Mouse (Mus musculus): ENCODE measurements at regions not wholly inside any gene's neighbourhood (a gene's known extent, or its start where the extent isn't known, plus 50 kb on each side); places are given as distances from the start of the nearest gene placed in this dataset.

DNA sequence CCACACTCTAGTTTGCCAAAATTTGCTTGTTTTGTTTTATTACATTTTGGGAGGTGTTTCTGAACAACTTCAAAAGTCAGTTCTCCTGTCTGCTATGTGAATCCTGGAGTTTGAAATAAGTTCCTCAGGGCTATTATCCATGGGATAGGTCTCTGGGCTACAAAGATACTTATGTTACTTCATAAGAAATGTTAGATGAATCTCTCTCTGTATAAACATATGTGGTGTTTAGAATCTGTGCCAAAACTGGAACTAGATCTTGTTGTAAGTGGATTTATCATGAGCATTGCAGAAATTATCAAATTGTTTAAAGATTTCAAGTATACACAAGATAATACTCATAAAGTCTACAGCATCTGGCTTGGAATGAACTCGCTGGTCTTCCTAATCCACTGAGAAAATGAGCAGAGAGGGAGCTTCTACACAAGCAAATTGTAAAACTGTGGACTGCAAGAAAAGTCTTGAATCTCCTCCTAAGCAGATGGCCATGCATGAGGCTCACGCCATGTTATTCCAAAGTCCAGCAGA, 355.2 kb upstream of the Robo1 start:
- no peak for DNase-seq (ENCODE audit: low spot score)

DNA sequence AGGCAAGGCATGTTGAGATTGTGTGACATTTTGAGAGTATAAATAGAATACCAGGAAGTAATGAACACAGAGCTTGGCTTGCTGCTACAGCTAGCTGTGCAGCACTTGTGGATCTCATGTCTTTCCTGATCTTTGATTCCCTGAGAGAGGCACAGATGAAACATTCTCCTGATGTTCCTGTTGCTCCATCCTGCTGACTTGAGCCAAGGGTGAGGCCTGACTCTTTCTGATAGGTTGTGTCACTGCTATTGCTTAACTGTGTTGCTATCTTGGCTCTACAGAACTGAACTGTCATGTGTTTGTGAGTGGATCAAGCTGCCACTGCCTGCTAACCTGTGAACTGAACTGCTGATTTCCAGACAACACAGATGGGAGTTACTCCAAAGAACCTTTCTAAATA, 344.5 kb upstream of the Robo1 start:
- no peak for DNase-seq (ENCODE audit: low spot score)

DNA sequence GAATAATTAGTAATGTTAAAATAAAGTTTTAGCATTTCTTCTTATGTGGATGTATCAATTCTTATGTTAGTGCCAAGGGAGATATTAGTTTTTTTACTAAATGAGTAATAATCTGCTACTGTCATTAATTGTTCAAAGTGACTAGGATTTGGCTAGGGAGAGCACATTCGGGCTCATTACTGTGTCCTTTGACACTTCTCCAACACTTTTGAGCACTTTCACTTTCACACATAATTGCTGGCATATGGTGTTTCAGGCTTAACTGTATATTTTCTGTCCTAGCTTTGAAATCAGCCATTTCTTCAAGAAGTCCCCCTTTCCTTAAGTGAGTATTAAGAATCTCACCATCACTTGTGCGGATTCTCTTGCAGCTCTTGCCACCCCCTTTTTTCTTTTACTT, 334.3 kb upstream of the Robo1 start:
- DNase-seq (ENCODE audit: low spot score): no peak

DNA sequence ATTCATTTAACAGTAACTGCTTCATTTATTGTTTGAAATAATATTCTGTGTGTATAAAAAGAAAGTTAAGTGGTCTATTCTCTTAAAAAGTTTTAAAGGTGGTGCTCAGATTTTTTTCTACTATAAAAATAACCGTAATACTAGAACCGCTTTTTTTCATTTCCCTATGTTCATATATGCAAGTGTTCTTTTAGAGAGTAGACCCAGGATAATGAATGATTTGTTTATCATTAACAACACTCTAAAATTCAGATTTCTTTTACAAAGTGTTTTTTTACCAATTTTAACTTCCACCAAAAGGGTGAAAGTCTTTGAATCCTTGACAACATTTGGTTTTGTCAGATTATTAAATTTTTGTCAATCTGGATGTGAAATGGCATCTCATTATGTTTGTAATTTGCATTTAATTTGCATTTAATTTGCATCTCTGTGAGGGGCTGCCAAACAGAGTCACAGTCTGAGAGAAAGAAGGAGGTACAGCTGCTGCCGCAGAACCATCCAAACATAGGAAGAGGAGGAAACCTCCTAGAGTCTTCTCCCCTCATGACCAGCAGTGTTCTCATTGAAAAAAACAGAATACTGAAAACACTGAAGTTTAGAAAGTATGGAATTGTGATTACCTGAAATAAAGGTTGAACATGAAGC, 310.4 kb upstream of the Robo1 start:
- no peak for DNase-seq (ENCODE audit: low spot score)

DNA sequence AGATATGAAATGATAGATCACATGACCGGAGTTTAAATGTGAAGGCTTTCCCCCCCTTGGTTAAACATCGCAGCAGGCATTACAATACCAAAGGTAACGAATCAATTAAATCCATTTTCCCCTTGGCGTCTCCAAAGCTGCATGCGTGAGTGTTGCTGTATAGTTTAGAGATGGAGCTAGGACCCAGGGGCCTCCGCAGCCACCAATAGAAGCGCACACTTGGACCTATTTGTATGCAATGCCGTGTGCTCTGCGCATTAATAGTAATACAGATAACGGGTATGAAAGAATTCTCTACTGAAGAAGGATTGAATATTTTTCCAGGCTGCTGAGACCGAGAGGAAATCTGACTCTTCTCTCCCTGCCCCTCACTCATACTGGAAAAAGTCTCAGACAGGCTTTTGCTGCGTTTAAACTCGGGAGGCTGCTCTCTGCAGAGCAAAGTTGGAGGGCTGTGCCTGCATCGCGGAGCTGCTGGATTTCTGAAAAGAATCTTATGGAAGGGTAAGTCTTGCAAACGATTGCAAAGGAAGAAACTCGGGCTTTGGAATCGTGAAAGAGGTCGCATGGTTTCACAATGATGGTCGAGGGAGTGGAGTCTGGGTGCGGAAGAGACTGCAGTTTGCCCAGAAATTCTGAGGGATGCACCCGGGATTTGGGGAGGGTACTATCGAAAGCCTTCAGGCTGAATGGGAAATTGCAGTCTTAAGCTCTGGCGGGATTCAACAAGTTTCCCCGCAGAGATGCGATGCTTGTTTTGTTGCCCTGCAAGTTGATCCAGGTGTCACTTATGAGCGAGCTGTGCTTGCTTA, 280.5 kb upstream of the Robo1 start:
- peak; percentile 66 for DNase-seq (ENCODE audit: low spot score)

DNA sequence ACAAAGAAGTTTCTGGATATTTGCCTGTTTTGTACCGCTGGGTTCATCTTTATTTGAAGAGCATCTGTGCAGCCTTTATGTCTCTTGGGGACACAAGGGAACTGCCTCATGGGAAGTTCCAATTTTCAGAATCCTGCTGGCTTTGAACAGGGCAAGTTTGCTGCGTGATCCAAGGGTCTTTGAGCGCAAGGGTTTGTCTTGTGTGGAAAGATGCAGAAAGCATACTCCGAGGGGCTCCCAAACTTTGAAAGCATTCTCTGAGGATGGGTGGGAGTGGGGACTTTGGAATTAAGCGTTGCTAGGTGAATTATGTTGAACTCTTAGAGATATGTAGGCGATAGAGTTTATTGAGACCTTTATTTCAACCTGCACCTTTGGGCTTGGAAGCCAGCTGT, 279.9 kb upstream of the Robo1 start:
- DNase-seq (ENCODE audit: low spot score): no peak

DNA sequence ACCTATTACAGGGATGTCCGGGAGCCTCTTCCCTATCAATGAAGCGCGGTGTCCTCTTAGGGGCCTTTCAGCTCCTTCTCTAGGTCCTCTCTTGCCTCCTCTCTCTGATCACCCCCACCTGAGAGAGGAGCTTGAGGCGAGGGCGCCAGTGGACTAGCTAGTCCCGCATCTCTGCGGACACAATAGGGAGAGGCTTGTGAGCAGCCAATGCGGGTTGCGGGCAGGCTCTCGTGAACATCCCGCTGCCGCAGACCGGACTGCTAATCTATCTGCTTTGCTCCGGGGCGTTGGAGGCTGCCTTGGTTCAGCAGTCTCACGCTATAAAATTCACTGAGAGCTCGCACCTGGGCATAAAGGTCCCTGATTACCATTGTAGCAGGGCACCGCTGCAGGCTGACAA, 279.3 kb upstream of the Robo1 start:
- DNase-seq (ENCODE audit: low spot score): peak; percentile 64

DNA sequence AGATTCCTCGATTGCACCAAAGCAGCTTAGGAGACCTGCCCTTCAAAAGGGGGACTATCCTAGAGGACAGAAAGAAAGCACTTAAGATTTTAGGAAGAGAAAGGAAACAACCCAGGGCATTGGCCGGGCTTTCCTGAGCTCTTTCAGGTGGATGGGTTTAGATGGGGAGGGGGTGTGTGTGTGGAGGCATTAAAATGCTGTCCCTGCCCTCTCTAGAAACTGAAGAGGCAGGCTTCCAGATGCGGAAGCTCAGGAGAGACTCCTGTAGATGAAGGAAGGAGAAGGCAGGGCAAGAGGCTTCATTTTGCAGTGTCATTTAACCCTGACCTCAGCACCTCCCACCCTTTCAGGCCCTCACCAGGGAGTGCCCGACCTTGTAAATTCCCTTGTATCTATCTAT, 278.8 kb upstream of the Robo1 start:
- no peak for DNase-seq (ENCODE audit: low spot score)

DNA sequence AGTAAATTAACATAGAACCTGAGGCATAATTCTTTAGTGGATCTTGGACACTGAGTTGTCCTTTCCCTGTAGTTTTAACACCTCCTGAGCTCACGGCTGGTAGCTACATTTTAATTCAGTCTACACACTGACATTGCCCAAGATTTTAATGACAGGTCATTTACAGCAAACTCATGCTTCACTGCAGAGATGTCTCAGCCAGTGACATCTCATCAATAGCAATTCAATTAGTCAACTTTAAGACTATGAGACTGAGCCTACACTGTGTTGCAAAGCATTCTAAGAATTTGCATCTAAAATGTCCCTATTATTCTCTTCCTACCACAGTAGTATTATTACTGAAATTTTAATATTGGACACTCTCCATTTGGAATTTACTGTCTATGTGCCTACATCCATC, 239.9 kb upstream of the Robo1 start:
- DNase-seq (ENCODE audit: low spot score): peak; percentile 22

DNA sequence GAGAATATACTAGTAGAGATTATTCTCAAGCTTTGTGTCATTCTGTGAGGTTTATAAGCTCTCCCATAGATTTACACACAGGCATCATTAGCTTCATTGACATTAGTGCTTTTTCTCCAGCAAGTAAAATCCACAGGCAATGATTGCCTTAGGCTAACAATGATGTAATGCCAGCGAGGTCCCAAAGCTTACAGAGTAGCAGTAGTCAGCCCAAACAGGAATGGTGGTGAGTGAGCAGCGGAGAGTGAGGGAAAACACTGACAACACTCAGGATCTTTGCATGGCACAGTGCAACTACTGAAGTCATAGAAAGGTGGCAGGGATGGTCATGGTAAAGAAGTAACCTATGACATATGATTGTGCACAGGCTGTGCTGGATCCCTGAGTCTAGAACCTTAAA, 238.5 kb upstream of the Robo1 start:
- no peak for DNase-seq (ENCODE audit: low spot score)

DNA sequence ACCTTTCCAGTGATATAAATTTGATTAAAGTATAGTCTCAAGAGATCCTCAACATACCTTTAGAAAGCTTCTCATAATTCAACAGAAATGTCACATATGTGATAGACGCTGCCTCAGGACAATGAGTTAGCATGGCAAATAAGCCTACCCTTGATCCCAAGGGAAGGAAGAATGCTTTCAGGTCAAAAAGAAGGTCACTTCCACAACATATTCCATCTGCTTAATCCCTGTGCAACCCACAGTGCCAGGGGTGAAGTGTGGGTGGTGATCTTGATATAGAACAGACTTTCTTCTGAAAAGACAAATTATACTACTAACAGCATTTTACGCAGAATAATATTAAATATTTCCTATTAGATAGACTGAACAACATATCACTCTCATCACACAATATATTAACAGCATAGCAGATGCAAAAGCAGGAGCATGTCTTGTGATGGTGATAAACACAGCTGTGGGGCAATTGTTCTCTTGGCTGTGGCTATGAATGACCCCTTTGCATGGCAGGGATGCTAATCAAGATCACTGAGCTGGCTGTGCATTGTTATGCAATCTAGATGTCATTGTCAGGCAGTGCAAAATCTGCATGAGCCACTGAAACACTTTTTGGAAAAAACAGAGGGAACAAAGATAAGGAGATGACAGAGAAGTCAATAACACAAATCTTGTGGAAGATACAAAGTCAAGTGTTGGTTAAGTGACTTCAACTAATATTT, 236.2 kb upstream of the Robo1 start:
- peak; percentile 42 for DNase-seq (ENCODE audit: low spot score)

DNA sequence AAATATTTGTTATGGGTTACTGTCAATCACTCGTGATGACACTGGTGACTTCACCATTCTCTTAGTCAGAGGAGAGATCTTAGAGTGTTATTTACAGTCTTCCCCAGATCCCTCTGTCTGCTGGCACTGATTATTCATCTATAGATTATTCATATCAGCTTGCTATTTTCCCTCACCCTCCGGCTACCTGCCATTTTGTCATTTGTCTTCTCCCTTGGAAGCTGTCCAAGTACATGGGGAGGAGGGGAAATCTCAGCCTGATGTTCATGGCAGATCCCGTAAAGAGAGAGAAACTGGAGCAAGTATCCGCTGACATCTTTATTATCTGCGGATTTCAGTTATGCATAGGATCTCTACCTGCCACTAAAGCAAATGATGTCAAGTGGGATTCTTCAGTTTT, 222.9 kb upstream of the Robo1 start:
- DNase-seq (ENCODE audit: low spot score): no peak

DNA sequence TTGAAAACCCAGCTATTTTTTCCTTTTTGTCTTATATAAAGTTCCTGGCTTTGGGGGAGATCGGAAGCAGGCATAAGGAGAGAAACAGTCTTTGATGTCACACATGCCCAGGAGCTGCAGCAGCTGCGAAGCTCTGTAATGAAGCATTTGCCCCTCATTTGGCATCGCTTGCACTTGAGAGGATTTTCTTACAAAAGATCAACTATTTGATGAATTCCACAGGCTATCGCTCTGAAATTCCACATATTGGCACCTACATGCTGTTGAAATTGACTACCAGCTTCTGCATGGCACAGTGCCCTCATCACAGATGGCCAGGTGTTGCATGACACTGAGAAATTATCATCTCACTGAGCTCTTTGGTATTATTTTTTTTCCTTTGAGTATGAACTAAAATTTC, 220.1 kb upstream of the Robo1 start:
- DNase-seq (ENCODE audit: low spot score): no peak

DNA sequence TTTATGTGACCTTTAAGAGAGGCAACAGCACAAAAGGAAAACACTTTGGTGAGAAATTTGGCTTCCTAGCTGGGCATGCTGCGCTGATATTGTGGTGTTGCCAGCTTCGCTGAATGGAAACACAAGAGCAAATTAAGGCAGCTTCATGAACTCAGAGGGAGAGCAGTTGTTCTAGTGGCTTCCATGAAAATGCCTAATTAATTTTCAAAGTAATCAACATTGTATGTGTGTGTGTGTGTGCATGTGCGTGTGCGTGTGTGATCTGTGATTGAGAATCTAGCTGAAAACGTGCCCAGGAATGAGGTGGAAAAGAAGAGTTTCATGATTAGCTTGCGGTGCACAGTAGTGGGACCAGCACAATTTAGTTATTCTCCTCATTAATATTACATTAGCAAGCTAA, 219.2 kb upstream of the Robo1 start:
- DNase-seq (ENCODE audit: low spot score): no peak
